Mouse (Mus musculus) myocyte (in vitro differentiated cells): ENCODE results near the gene Fcrla. TPM values are rescaled to one million over a fixed set of nuclear protein-coding genes. Genes with fewer than 3 reads are reported as not detected.

Experiments used
- H3K27me3 ChIP-seq: one replicate; pipeline ENCODE4 v1.6.1; 2011; ENCODE audit not compliant: control insufficient read depth, insufficient read depth, insufficient read length
- H3K36me3 ChIP-seq: one replicate; pipeline ENCODE4 v1.6.1; 2011; ENCODE audit not compliant: control insufficient read depth, insufficient read depth
- H3K4me2 ChIP-seq: one replicate; pipeline ENCODE4 v1.6.1; 2011; ENCODE audit warnings: low read depth, control low read depth
- H3K4me3 ChIP-seq: one replicate; pipeline ENCODE4 v1.5.1; 2011; ENCODE audit warnings: mild to moderate bottlenecking, control low read depth, moderate library complexity
- H3K79me2 ChIP-seq: one replicate; pipeline ENCODE4 v1.6.1; 2011; ENCODE audit not compliant: control insufficient read depth, insufficient read depth
- H3ac ChIP-seq: one replicate; pipeline ENCODE4 v1.6.1; 2011; ENCODE audit not compliant: control insufficient read depth, insufficient read length
- CEBPB ChIP-seq: IDR thresholded peaks from 2 replicates; pipeline ENCODE4 v1.6.1; 2011; ENCODE audit warnings: mild to moderate bottlenecking, moderate library complexity; ENCODE audit not compliant: poor library complexity, insufficient read depth, severe bottlenecking
- E2F4 ChIP-seq: IDR thresholded peaks from one replicate; pipeline ENCODE4 v1.6.1; 2011; ENCODE audit warnings: mild to moderate bottlenecking, control low read depth, moderate library complexity; ENCODE audit not compliant: insufficient read depth
- MAX ChIP-seq: IDR thresholded peaks from one replicate; pipeline ENCODE4 v1.6.1; 2011; ENCODE audit warnings: low read depth, mild to moderate bottlenecking, control low read depth
- MYOD1 ChIP-seq, 3 experiments: IDR thresholded peaks; one replicate each; pipeline ENCODE4 v1.6.1; 2011; ENCODE audit warnings: control low read depth in 2 of 3, low read depth in 2 of 3, mild to moderate bottlenecking in 2 of 3, moderate library complexity in 1 of 3; ENCODE audit not compliant: insufficient read length in 2 of 3, control insufficient read depth in 1 of 3
- MYOG ChIP-seq, 3 experiments: IDR thresholded peaks; one replicate each; pipeline ENCODE4 v1.6.1; 2011; ENCODE audit warnings: control low read depth in 2 of 3, low read depth in 2 of 3, mild to moderate bottlenecking in 2 of 3; ENCODE audit not compliant: insufficient read length in 2 of 3, control insufficient read depth in 1 of 3, insufficient read depth in 1 of 3
- POLR2A ChIP-seq: IDR thresholded peaks from one replicate; pipeline ENCODE4 v1.6.1; 2011; ENCODE audit warnings: low read depth, mild to moderate bottlenecking, control low read depth, moderate library complexity; ENCODE audit not compliant: insufficient read length
- POLR2AphosphoS2 ChIP-seq: IDR thresholded peaks from one replicate; pipeline ENCODE4 v1.6.1; 2011; ENCODE audit warnings: low read depth, control low read depth; ENCODE audit not compliant: insufficient read length
- REST ChIP-seq: IDR thresholded peaks from one replicate; pipeline ENCODE4 v1.6.1; 2011; ENCODE audit warnings: mild to moderate bottlenecking, control low read depth, moderate library complexity; ENCODE audit not compliant: insufficient read depth, insufficient read length
- SRF ChIP-seq: IDR thresholded peaks from one replicate; pipeline ENCODE4 v1.6.1; 2011; ENCODE audit warnings: low read depth; ENCODE audit not compliant: control insufficient read depth, insufficient read length
- TCF12 ChIP-seq: IDR thresholded peaks from one replicate; pipeline ENCODE4 v1.6.1; 2011; ENCODE audit warnings: mild to moderate bottlenecking, control low read depth; ENCODE audit not compliant: poor library complexity, insufficient read depth, severe bottlenecking
- TCF3 ChIP-seq: IDR thresholded peaks from one replicate; pipeline ENCODE4 v1.6.1; 2011; ENCODE audit warnings: low read depth, control low read depth; ENCODE audit not compliant: insufficient read length
- USF1 ChIP-seq: IDR thresholded peaks from one replicate; pipeline ENCODE4 v1.6.1; 2011; ENCODE audit warnings: low read depth, mild to moderate bottlenecking, control low read depth, moderate library complexity
- polyA plus RNA-seq: library from polyadenylated mRNA; unstranded; fragments of >200 nt; fragmentation: generic; extraction: Trizol; gene quantifications from one replicate; pipeline ENCODE4 v1.2.1, GENCODE M21; 2012; ENCODE audit warnings: missing spikeins

The Fcrla gene
- polyA plus RNA-seq, 1 experiment = not detected

GRCm38 (mm10) chr1:170972936-170973335 lies 45.6 kb upstream of the Fcrla start:
- TF ChIP-seq CEBPB (no peak), POLR2AphosphoS2 (no peak), REST (no peak), USF1 (no peak), MYOD1 (IDR thresholded peaks at IDR 0.05; ENCODE audit: control insufficient read depth in 1 of 3, insufficient read length in 2 of 3, low read depth in 2 of 3) (no peak), MYOG (IDR thresholded peaks at IDR 0.05; ENCODE audit: control insufficient read depth in 1 of 3, insufficient read depth in 1 of 3, insufficient read length in 2 of 3, low read depth in 2 of 3) (no peak), TCF12 (no peak), TCF3 (no peak), E2F4 (no peak), POLR2A (no peak), SRF (no peak)
- no peak overlapping the region for H3K4me3 ChIP-seq

GRCm38 (mm10) chr1:170972494-170972893 lies 45.1 kb upstream of the Fcrla start:
- no peak for TF ChIP-seq USF1
- no peak for TF ChIP-seq MYOG (IDR thresholded peaks at IDR 0.05; ENCODE audit: control insufficient read depth in 1 of 3, insufficient read depth in 1 of 3, insufficient read length in 2 of 3, low read depth in 2 of 3)
- no peak overlapping the region for H3ac ChIP-seq
- no peak overlapping the region for H3K4me2 ChIP-seq
- H3K79me2 ChIP-seq = no peaks in the 10 kb centered on the region
- no peak overlapping the region for H3K4me3 ChIP-seq
- no peaks in the 10 kb centered on the region for H3K36me3 ChIP-seq
- H3K27me3 ChIP-seq = no peaks in the 10 kb centered on the region

More at GRCm38 (mm10) chr1:170972936-170973335, 45.6 kb upstream of the Fcrla start:
- no peaks in the 10 kb centered on the region for H3K27me3 ChIP-seq
- H3ac ChIP-seq = no peak overlapping the region
- no peak overlapping the region for H3K4me2 ChIP-seq
- H3K36me3 ChIP-seq = no peaks in the 10 kb centered on the region
- no peaks in the 10 kb centered on the region for H3K79me2 ChIP-seq

- H3K36me3 ChIP-seq = no peaks in the 10 kb centered on the region
- H3K4me2 ChIP-seq = no peak overlapping the region
- no peak overlapping the region for H3ac ChIP-seq
- H3K27me3 ChIP-seq = no peaks in the 10 kb centered on the region
- TF ChIP-seq TCF12 (no peak), REST (no peak), MAX (no peak), POLR2A (no peak), CEBPB (no peak), SRF (no peak), USF1 (no peak), MYOD1 (IDR thresholded peaks at IDR 0.05; ENCODE audit: control insufficient read depth in 1 of 3, insufficient read length in 2 of 3, low read depth in 2 of 3) (no peak), E2F4 (no peak), MYOG (IDR thresholded peaks at IDR 0.05; ENCODE audit: control insufficient read depth in 1 of 3, insufficient read depth in 1 of 3, insufficient read length in 2 of 3, low read depth in 2 of 3) (no peak), TCF3 (no peak), POLR2AphosphoS2 (no peak)
- no peaks in the 10 kb centered on the region for H3K79me2 ChIP-seq
- H3K4me3 ChIP-seq = no peak overlapping the region
Observed at GRCm38 (mm10) chr1:170968576-170968975, 41.2 kb upstream of the Fcrla start.

DNA sequence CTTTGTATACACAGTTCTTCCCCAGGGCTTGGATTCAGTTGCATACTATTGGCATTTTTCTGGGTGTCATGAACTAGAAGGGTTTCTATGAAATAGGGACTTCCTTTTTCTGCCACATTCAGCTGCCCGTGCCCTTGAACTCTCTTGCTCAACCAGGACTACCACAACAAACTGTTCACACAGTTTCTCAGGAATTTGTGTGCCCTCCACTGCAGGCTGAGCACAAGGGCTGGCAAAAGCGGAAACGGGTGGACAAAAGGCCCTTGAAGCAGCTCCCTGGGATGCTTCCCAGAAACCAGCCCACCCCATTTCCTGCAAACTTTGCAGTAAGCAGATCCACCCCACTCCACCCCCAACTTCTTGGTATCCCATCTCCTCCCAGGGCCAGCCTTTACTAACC lies 40.2 kb upstream of the Fcrla start:
- no peak for TF ChIP-seq POLR2A
- TF ChIP-seq POLR2AphosphoS2 = no peak
- TF ChIP-seq MAX = no peak
- TF ChIP-seq E2F4 = no peak
- TF ChIP-seq MYOG (IDR thresholded peaks at IDR 0.05; ENCODE audit: control insufficient read depth in 1 of 3, insufficient read depth in 1 of 3, insufficient read length in 2 of 3, low read depth in 2 of 3) = no peak
- no peak for TF ChIP-seq CEBPB
- no peak for TF ChIP-seq REST
- no peak for TF ChIP-seq TCF12
- TF ChIP-seq MYOD1 (IDR thresholded peaks at IDR 0.05; ENCODE audit: control insufficient read depth in 1 of 3, insufficient read length in 2 of 3, low read depth in 2 of 3) = no peak
- TF ChIP-seq TCF3 = no peak
- no peak for TF ChIP-seq SRF
- no peak for TF ChIP-seq USF1
- H3K36me3 ChIP-seq = no peaks in the 10 kb centered on the region
- no peak overlapping the region for H3K4me2 ChIP-seq
- H3K27me3 ChIP-seq = no peaks in the 10 kb centered on the region
- H3K4me3 ChIP-seq = no peak overlapping the region
- no peaks in the 10 kb centered on the region for H3K79me2 ChIP-seq
- no peak overlapping the region for H3ac ChIP-seq

- TF ChIP-seq MYOD1 (IDR thresholded peaks at IDR 0.05; ENCODE audit: control insufficient read depth in 1 of 3, insufficient read length in 2 of 3, low read depth in 2 of 3) (no peak), USF1 (no peak), MYOG (IDR thresholded peaks at IDR 0.05; ENCODE audit: control insufficient read depth in 1 of 3, insufficient read depth in 1 of 3, insufficient read length in 2 of 3, low read depth in 2 of 3) (no peak)
- H3K36me3 ChIP-seq = no peaks in the 10 kb centered on the region
- H3K79me2 ChIP-seq = no peaks in the 10 kb centered on the region
- no peak overlapping the region for H3ac ChIP-seq
- H3K4me2 ChIP-seq = no peak overlapping the region
- no peaks in the 10 kb centered on the region for H3K27me3 ChIP-seq
- no peak overlapping the region for H3K4me3 ChIP-seq
Observed at GRCm38 (mm10) chr1:170963087-170963486, 35.7 kb upstream of the Fcrla start.
